Mouse (Mus musculus) urinary bladder, adult 2 months (tissue): ENCODE data around the gene Kcnk13. TPM values are rescaled to one million over a fixed set of nuclear protein-coding genes. Genes with fewer than 3 reads are reported as not detected.
"Not testable (repeated sequence)": the region's sequence is repeated elsewhere in the genome, so short reads cannot be mapped to it uniquely, and the experiment has no call there.

Source experiments
- DNase-seq: peaks from one replicate; pipeline ENCODE4 v3.0.0; 2022; ENCODE audit warnings: low spot score
- polyA plus RNA-seq: library from polyadenylated mRNA; depleted of rRNA; stranded (reverse); fragments of >200 nt; gene quantifications from 2 replicates; pipeline ENCODE4 v1.2.3, GENCODE M21; 2012

Kcnk13 gene
- polyA plus RNA-seq, 1 experiment: 0.92 TPM

GRCm38 (mm10) chr12:99965203-99966115 lies 1.2 kb downstream of the Kcnk13 start:
- DNase-seq: peak; percentile 29

- DNase-seq: no peak
Observed at GRCm38 (mm10) chr12:99966116-99966770, 1.9 kb downstream of the Kcnk13 start.

- DNase-seq: no peak
Observed at GRCm38 (mm10) chr12:99966881-99967363, 2.6 kb downstream of the Kcnk13 start.

- no peak for DNase-seq
Observed at GRCm38 (mm10) chr12:99969906-99970305, 5.6 kb downstream of the Kcnk13 start.

GRCm38 (mm10) chr12:99971205-99971894 lies 7.1 kb downstream of the Kcnk13 start:
- not testable (repeated sequence) for DNase-seq

GRCm38 (mm10) chr12:99972825-99973224 lies 8.5 kb downstream of the Kcnk13 start:
- no peak for DNase-seq

GRCm38 (mm10) chr12:99973659-99974058 lies 9.4 kb downstream of the Kcnk13 start:
- no peak for DNase-seq

- no peak for DNase-seq
Observed at GRCm38 (mm10) chr12:99979541-99979940, 15.2 kb downstream of the Kcnk13 start.

GRCm38 (mm10) chr12:99986797-99987196 lies 22.5 kb downstream of the Kcnk13 start:
- no peak for DNase-seq

- no peak for DNase-seq
Observed at GRCm38 (mm10) chr12:99988144-99988543, 23.8 kb downstream of the Kcnk13 start.

GRCm38 (mm10) chr12:99992362-99992862 lies 28.1 kb downstream of the Kcnk13 start:
- DNase-seq: no peak

GRCm38 (mm10) chr12:99993146-99993890 lies 29.0 kb downstream of the Kcnk13 start:
- DNase-seq: no peak

- DNase-seq: no peak
Observed at GRCm38 (mm10) chr12:99995951-99996350, 31.7 kb downstream of the Kcnk13 start.

- DNase-seq: no peak
Observed at GRCm38 (mm10) chr12:99999726-100000125, 35.4 kb downstream of the Kcnk13 start.

GRCm38 (mm10) chr12:100000381-100000780 lies 36.1 kb downstream of the Kcnk13 start:
- DNase-seq: no peak

- no peak for DNase-seq
Observed at GRCm38 (mm10) chr12:100001246-100001645, 36.9 kb downstream of the Kcnk13 start.

GRCm38 (mm10) chr12:100001910-100002309 lies 37.6 kb downstream of the Kcnk13 start:
- no peak for DNase-seq

GRCm38 (mm10) chr12:100002914-100003587 lies 38.8 kb downstream of the Kcnk13 start:
- no peak for DNase-seq

- no peak for DNase-seq
Observed at GRCm38 (mm10) chr12:100005285-100005684, 41.0 kb downstream of the Kcnk13 start.

GRCm38 (mm10) chr12:100006681-100007080 lies 42.4 kb downstream of the Kcnk13 start:
- DNase-seq: no peak

GRCm38 (mm10) chr12:100012839-100013238 lies 48.5 kb downstream of the Kcnk13 start:
- no peak for DNase-seq
